Mouse (Mus musculus) forebrain, embryonic 16.5 days (tissue): ENCODE results near the gene Gm10762. TPM values are rescaled to one million over a fixed set of nuclear protein-coding genes. Genes with fewer than 3 reads are reported as not detected.

Experiments used
- microRNA-seq: library from miRNA; unstranded; fragments of <30 nt; microRNA quantifications from one replicate; pipeline ENCODE4, GENCODE M21; 2017
- polyA plus RNA-seq: library from polyadenylated mRNA; unstranded; fragments of >200 nt; fragmentation: Nextera tagmentation; extraction: Ambion mirVana; gene quantifications from 2 replicates; pipeline ENCODE4 v1.2.1, GENCODE M21; 2015

The Gm10762 gene
- polyA plus RNA-seq, 1 experiment from 2014 or later, result 16.2 TPM

Small RNA genes within 50 kb of the gene (microRNA-seq; reads per million reads assigned to microRNA genes)
- not detected for gene Gm22859

Other genes with a start within 250 kb of the Gm10762 start
- 45.3 and 45.5 TPM in 2 replicates for gene Tmem87b, start 149.6 kb downstream of the Gm10762 start, polyA plus RNA-seq
- 1.7 and 2.4 TPM in 2 replicates for gene Fbln7, start 104.7 kb downstream of the Gm10762 start, polyA plus RNA-seq
- 9.6 and 13.0 TPM in 2 replicates for gene Zc3h8, start 23.6 kb downstream of the Gm10762 start, polyA plus RNA-seq
- 4.6 and 5.0 TPM in 2 replicates for gene Zc3h6, start 323 bp downstream of the Gm10762 start, polyA plus RNA-seq
- 0.12 and 0.34 TPM in 2 replicates for gene Vinac1, start 80.4 kb upstream of the Gm10762 start, polyA plus RNA-seq
- 33.5 and 35.9 TPM in 2 replicates for gene Ttl, start 98.2 kb upstream of the Gm10762 start, polyA plus RNA-seq
- 18.6 and 19.1 TPM in 2 replicates for gene Polr1b, start 133.3 kb upstream of the Gm10762 start, polyA plus RNA-seq
- gene Chchd5, start 162.0 kb upstream of the Gm10762 start, polyA plus RNA-seq, result 20.1 and 23.5 TPM in 2 replicates
- gene Slc20a1, start 231.0 kb upstream of the Gm10762 start, polyA plus RNA-seq, result 58.3 and 60.4 TPM in 2 replicates